Mouse (Mus musculus): ENCODE results near the gene Zfp965. TPM values are rescaled to one million over a fixed set of nuclear protein-coding genes. Genes with fewer than 3 reads are reported as not detected.
"Not testable (repeated sequence)": the region's sequence is repeated elsewhere in the genome, so short reads cannot be mapped to it uniquely, and the experiment has no call there.

Zfp965 gene
- 1 to 10 TPM; 4.0 to 4.3 TPM for total RNA-seq (2021)
- long read RNA-seq, partial matches to known transcripts: 0 of 2 reads
- long read RNA-seq, other reads (novel, unspliced or antisense): 2 of 2 reads

DNA sequence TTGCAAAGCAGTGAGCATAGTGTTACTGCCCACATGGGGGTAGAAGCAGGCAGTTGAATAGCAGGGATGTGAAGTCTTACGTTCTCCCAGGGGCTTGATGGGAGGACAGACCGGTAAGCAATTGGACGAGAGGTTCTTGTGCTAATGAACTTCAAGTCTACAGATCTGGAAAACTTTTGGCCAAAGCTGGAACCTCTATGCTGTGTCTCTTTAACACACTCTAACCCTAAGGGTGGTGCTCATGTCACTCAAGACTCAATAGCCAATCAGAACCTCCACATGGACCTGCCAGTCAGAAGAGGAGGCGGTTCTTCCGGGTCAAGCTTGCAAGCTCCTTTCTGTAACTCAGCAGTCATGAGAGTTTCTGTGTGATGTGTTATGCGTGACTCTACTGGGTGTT lies at the start of gene Zfp965:
Zfp965 (plus strand) TSS at position 301 of the 400 bp plus-strand sequence.
- not testable (repeated sequence) for DNase-seq (ENCODE audit: low spot score in 2 of 2)

DNA sequence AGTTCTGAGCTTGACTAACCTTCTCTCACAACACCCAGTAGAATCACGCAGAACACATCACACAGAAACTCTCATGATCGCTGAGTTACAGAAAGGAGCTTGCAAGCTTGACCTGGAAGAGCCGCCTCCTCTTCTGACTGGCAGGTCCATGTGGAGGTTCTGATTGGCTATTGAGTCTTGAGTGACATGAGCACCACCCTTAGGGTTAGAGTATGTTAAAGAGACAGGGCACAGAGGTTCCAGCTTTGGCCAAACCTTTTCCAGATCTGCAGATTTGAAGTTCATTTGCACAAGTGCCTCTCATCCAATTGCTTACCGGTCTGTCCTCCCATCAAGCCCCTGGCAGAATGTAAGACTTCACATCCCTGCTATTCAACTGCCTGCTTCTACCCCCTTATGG lies 34.1 kb upstream of the Zfp965 start, which contains the start of gene Gm4724:
Gm4724 (minus strand) TSS at position 101 of the 400 bp plus-strand sequence.
- DNase-seq (ENCODE audit: low spot score in 2 of 2): not testable (repeated sequence)

Other genes starting within 250 kb of the Zfp965 start
- 10 to 100 TPM in 1 of 2 experiments, 1 to 10 TPM in 1; 3.9 to 14.0 TPM for gene Gm14440, start 194.9 kb upstream of the Zfp965 start, total RNA-seq (2021)
- gene Gm4631, start 131.8 kb upstream of the Zfp965 start, total RNA-seq (2021): 10 to 100 TPM; 64.9 to 67.4 TPM
- gene Zfp968, start 97.5 kb upstream of the Zfp965 start, total RNA-seq (2021): 1 to 10 TPM; 8.1 to 8.3 TPM
- 10 to 100 TPM in 1 of 2 experiments, 1 to 10 TPM in 1; 6.7 to 10.5 TPM for gene Gm4724, start 34.2 kb upstream of the Zfp965 start, total RNA-seq (2021)
- gene Gm11007, start 174.0 kb downstream of the Zfp965 start, total RNA-seq (2021): not detected
- gene Zfp969, start 233.7 kb downstream of the Zfp965 start, total RNA-seq (2021): not detected

Data from layer of hippocampus, adult 18-20 months (tissue).